Mouse (Mus musculus) erythroid progenitor cell, adult 5-6 weeks (primary cell): ENCODE measurements around the gene Cort. TPM values are rescaled to one million over a fixed set of nuclear protein-coding genes. Genes with fewer than 3 reads are reported as not detected.
A peak's percentile ranks its signal among the peaks of the same experiment; 100 is the strongest.
"Not testable (repeated sequence)": the region's sequence is repeated elsewhere in the genome, so short reads cannot be mapped to it uniquely, and the experiment has no call there.

ENCODE experiments used
- ATAC-seq: replicated peaks from 2 replicates; pipeline ENCODE4 v1.8.0; 2016; ENCODE audit warnings: moderate number of reproducible peaks, mild to moderate bottlenecking, moderate TSS enrichment, inconsistent platforms; ENCODE audit not compliant: poor library complexity, low FRiP score, severe bottlenecking
- total RNA-seq, 2 experiments: library from RNA; stranded (forward) in 1 of 2; stranded (reverse) in 1 of 2; fragments of 150-400 nt in 1 of 2; fragments of 186-747, 209-891 nt in 1 of 2; gene quantifications; 2 replicates each; pipeline versions ENCODE4 v1.2.3 to v1.2.4; 2015 to 2017; ENCODE audit warnings: low replicate concordance in 2 of 2

The Cort gene
- total RNA-seq, 2 experiments from 2014 or later, result not detected

GRCm38 (mm10) chr4:149101456-149101855, 25.1 kb downstream of the Cort start:
- no peak for ATAC-seq

GRCm38 (mm10) chr4:149100449-149100848, 26.1 kb downstream of the Cort start:
- not testable (repeated sequence) for ATAC-seq

- ATAC-seq, result peak; percentile 86
Measured at GRCm38 (mm10) chr4:149099369-149100017, 27.1 kb downstream of the Cort start, which contains the start of gene Pex14. Gene Pex14, minus strand, starts transcription at chr4:149099876.

GRCm38 (mm10) chr4:149098571-149098970, 28.0 kb downstream of the Cort start:
- no peak for ATAC-seq

- no peak for ATAC-seq
Measured at GRCm38 (mm10) chr4:149097956-149098355, 28.6 kb downstream of the Cort start.

- no peak for ATAC-seq
Measured at GRCm38 (mm10) chr4:149091364-149091763, 35.2 kb downstream of the Cort start.

- ATAC-seq, result no peak
Measured at GRCm38 (mm10) chr4:149085381-149085780, 41.2 kb downstream of the Cort start.

- no peak for ATAC-seq
Measured at GRCm38 (mm10) chr4:149081528-149081927, 45.0 kb downstream of the Cort start.

- ATAC-seq, result no peak
Measured at GRCm38 (mm10) chr4:149080111-149080510, 46.5 kb downstream of the Cort start.

GRCm38 (mm10) chr4:149079629-149080028, 46.9 kb downstream of the Cort start:
- no peak for ATAC-seq

- no peak for ATAC-seq
Measured at GRCm38 (mm10) chr4:149078261-149078660, 48.3 kb downstream of the Cort start.

GRCm38 (mm10) chr4:149075871-149076575, 50.5 kb downstream of the Cort start:
- no peak for ATAC-seq

- ATAC-seq, result no peak
Measured at GRCm38 (mm10) chr4:149075073-149075472, 51.5 kb downstream of the Cort start.

Other genes with a start within 250 kb of the Cort start
- 3.2 and 5.4 TPM in 2 replicates for gene Pex14, start 26.9 kb downstream of the Cort start, total RNA-seq (2015; ENCODE audit: low replicate concordance)
- gene Pex14, start 26.9 kb downstream of the Cort start, total RNA-seq (2017; ENCODE audit: low replicate concordance), result 0.91 and 3.0 TPM in 2 replicates
- 1.8 and 10.5 TPM in 2 replicates for gene Dffa, start 22.6 kb downstream of the Cort start, total RNA-seq (2015; ENCODE audit: low replicate concordance)
- 3.0 and 4.2 TPM in 2 replicates for gene Dffa, start 22.6 kb downstream of the Cort start, total RNA-seq (2017; ENCODE audit: low replicate concordance)
- gene Cenps, start 10.9 kb upstream of the Cort start, total RNA-seq (2015; ENCODE audit: low replicate concordance), result 6.1 and 9.6 TPM in 2 replicates
- 6.9 and 44.3 TPM in 2 replicates for gene Cenps, start 10.9 kb upstream of the Cort start, total RNA-seq (2017; ENCODE audit: low replicate concordance)
- gene Pgd, start 40.0 kb upstream of the Cort start, total RNA-seq (2015; ENCODE audit: low replicate concordance), result 32.1 and 45.7 TPM in 2 replicates
- 17.5 and 20.0 TPM in 2 replicates for gene Pgd, start 40.0 kb upstream of the Cort start, total RNA-seq (2017; ENCODE audit: low replicate concordance)
- gene Kif1b, start 180.9 kb upstream of the Cort start, total RNA-seq (2015; ENCODE audit: low replicate concordance), result 4.6 and 5.4 TPM in 2 replicates
- 7.4 and 8.0 TPM in 2 replicates for gene Kif1b, start 180.9 kb upstream of the Cort start, total RNA-seq (2017; ENCODE audit: low replicate concordance)